ENCODE assay signal across 14 mouse cellular contexts in the genomic region with DNA sequence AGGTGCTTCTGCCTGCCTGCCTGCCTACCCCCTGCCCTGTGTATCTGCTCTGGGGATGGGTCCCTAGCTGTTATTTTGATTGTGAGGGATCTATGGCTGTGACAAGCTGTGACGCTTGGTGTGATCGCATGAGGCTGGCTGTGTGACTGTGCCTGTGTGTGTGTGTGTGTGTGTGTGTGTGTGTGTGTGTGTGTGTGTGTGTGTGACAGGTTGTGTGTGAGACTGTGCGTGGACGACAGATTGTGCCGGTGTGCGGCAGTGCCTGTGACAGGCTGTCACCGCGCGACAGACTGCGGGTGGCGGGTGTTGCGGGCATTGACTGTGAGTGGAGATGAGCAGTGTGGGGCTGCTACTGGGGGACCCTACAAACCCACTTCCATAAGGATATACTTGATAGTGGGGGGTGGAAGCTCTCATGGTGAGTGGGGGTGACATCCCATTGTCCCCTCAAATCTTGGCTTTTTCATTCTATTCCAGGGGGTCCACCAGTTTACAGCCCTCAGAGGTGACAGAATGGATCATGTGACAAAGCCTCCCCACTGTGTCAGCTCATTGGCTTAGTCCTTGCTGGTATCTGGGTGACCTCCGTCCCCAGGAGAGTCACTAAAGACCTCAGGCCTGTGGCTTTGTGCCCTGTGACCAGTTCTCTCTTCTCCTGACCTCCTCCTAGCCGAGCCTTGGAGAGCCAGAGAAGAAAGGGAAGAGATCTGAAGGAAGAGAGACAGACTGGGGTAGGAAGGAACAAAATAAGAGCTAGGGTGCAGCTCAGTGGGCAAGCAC. TPM values are rescaled to one million over a fixed set of nuclear protein-coding genes. Genes with fewer than 3 reads are reported as not detected.
DNase-seq lines count a peak whose midpoint lies in the region; ATAC-seq and TF ChIP-seq lines count a peak whose summit lies in the region.
"Had no signal": no experiment of that assay in that cellular context is flagged by ENCODE, and none has a peak within 500 bp of the region (broad histone marks: within the 10 kb centered on the region; RNA-seq: fewer than 3 reads in every experiment).

No protein-coding gene starts in this region.

- no peak for TF ChIP-seq POLR2A in cortical plate, adult 2 months (IDR thresholded peaks at IDR 0.05; ENCODE audit: extremely low read depth, insufficient read depth, low read length)

- no peak for ATAC-seq in cerebellum, adult (ENCODE audit: insufficient number of reproducible peaks, low FRiP score, low TSS enrichment)

- peaks cover 17% of the 10 kb centered on the region for H3K4me1 ChIP-seq in cortical plate, adult 2 months (ENCODE audit: control insufficient read depth, insufficient read depth, low read length)

- peak overlapping the region; percentile 62; the same call in 1 of the 2 replicates for H3K27ac ChIP-seq in cortical plate, adult 2 months (ENCODE audit: insufficient read depth, low read length)
- H3K27ac ChIP-seq: kidney, embryonic 15.5 days; midbrain, embryonic 12.5 days; neural tube, embryonic 13.5 days had no signal

- intact Hi-C loops in gastrocnemius, postnatal 14 days (cut with DNase I; ENCODE audit: low total_unique reads), result no loop called here

- TF ChIP-seq CTCF in cortical plate, adult 2 months (IDR thresholded peaks at IDR 0.05; ENCODE audit: extremely low read depth, insufficient read depth, low read length), result no peak

- no peak overlapping the region for H3K4me3 ChIP-seq in cortical plate, adult 2 months (ENCODE audit: insufficient read depth, low read length)
- H3K4me3 ChIP-seq: kidney, embryonic 15.5 days; lung, embryonic 15.5 days; midbrain, embryonic 12.5 days; neural tube, embryonic 13.5 days had no signal

- peak; percentile 79 for DNase-seq in cerebellum, adult 11-12 months
- DNase-seq in layer of hippocampus, postnatal 10 days (ENCODE audit: low spot score in 2 of 2), result peak; percentile 67 to 73
- DNase-seq in layer of hippocampus, postnatal 36 days, result no peak
- peak; percentile 86 for DNase-seq in brain, adult 2 months (ENCODE audit: low read depth, low spot score)
- DNase-seq in thymus, postnatal 36 days, result no peak
- no peak for DNase-seq in gastrocnemius, postnatal 14 days
- DNase-seq: heart, postnatal 14 days; thymus, adult 18-20 months had no signal

RNA-seq across cellular contexts. Expression of a gene that starts 12.4 kb away (rescaled TPM):
- total RNA-seq in layer of hippocampus, postnatal 10 days (2021), result 100 to 1,000 TPM; 607 to 678 TPM
- 100 to 1,000 TPM; 387 to 434 TPM for total RNA-seq in layer of hippocampus, postnatal 36 days (2021)
- polyA plus RNA-seq in cortical plate, adult 2 months (2012; rRNA removed), result 82.8 and 89.1 TPM in 2 replicates
- total RNA-seq in gastrocnemius, postnatal 14 days (2021), result 100 to 1,000 TPM; 531 to 566 TPM

RNA-seq across cellular contexts. Expression of a gene that starts 34.9 kb away (rescaled TPM):
- total RNA-seq in layer of hippocampus, postnatal 10 days (2021), result 1 to 10 TPM; 6.7 to 7.4 TPM
- total RNA-seq in layer of hippocampus, postnatal 36 days (2021), result 10 to 100 TPM in 1 of 2 experiments, 1 to 10 TPM in 1; 9.4 to 10.5 TPM
- polyA plus RNA-seq in cortical plate, adult 2 months (2012; rRNA removed), result 14.9 and 16.0 TPM in 2 replicates
- total RNA-seq in gastrocnemius, postnatal 14 days (2021), result 1 to 10 TPM; 6.0 to 7.2 TPM

RNA-seq across cellular contexts. Expression of a gene that starts 43.6 kb away (rescaled TPM):
- 10 to 100 TPM; 18.6 to 19.8 TPM for total RNA-seq in layer of hippocampus, postnatal 10 days (2021)
- 10 to 100 TPM; 23.2 to 25.7 TPM for total RNA-seq in layer of hippocampus, postnatal 36 days (2021)
- polyA plus RNA-seq in cortical plate, adult 2 months (2012; rRNA removed), result 26.0 and 31.2 TPM in 2 replicates
- total RNA-seq in gastrocnemius, postnatal 14 days (2021), result 10 to 100 TPM; 28.4 to 28.8 TPM

RNA-seq across cellular contexts. Expression of a gene that starts 52.8 kb away (rescaled TPM):
- total RNA-seq in layer of hippocampus, postnatal 10 days (2021), result 10 to 100 TPM; 55.5 to 64.9 TPM
- 10 to 100 TPM; 67.9 to 68.5 TPM for total RNA-seq in layer of hippocampus, postnatal 36 days (2021)
- 84.7 and 85.9 TPM in 2 replicates for polyA plus RNA-seq in cortical plate, adult 2 months (2012; rRNA removed)
- 100 to 1,000 TPM; 122 to 124 TPM for total RNA-seq in gastrocnemius, postnatal 14 days (2021)

RNA-seq across cellular contexts. Expression of a gene that starts 59.0 kb away (rescaled TPM):
- total RNA-seq in layer of hippocampus, postnatal 10 days (2021), result 100 to 1,000 TPM; 444 to 464 TPM
- 100 to 1,000 TPM; 557 to 631 TPM for total RNA-seq in layer of hippocampus, postnatal 36 days (2021)
- polyA plus RNA-seq in cortical plate, adult 2 months (2012; rRNA removed), result 437 and 467 TPM in 2 replicates
- 100 to 1,000 TPM; 197 to 229 TPM for total RNA-seq in gastrocnemius, postnatal 14 days (2021)

Comparison
In these comparisons a context has a peak if more than half of its experiments do, and no peak if none do; other contexts are left out.
1. DNase-seq: peak in cerebellum, adult 11-12 months (single experiment), layer of hippocampus, postnatal 10 days (2 of 2) and brain, adult 2 months (single experiment); none in layer of hippocampus, postnatal 36 days (0 of 2), thymus, postnatal 36 days (0 of 2) and gastrocnemius, postnatal 14 days (single experiment).